Mouse (Mus musculus) heart, embryonic 15.5 days (tissue): Measurements from ENCODE around the gene Plce1. TPM values are rescaled to one million over a fixed set of nuclear protein-coding genes. Genes with fewer than 3 reads are reported as not detected.
A peak's percentile ranks its signal among the peaks of the same experiment; 100 is the strongest.

ENCODE experiments used
- ATAC-seq: fragments of 200-750 bp; cut with Nextera tagmentation; replicated peaks from 2 replicates; pipeline ENCODE4 v1.8.0; 2017; ENCODE audit warnings: low read depth, moderate TSS enrichment; ENCODE audit not compliant: insufficient number of reproducible peaks, insufficient read depth, low FRiP score
- H3K27ac ChIP-seq: fragments of 300-500 bp; sonication (generic); 2 replicates; pipeline ENCODE4 v1.5.1; 2015; ENCODE audit warnings: mild to moderate bottlenecking, inconsistent platforms
- H3K27me3 ChIP-seq: fragments of 300-500 bp; sonication (generic); 2 replicates; pipeline ENCODE4 v1.6.1; 2015; ENCODE audit warnings: inconsistent platforms
- H3K36me3 ChIP-seq: fragments of 300-500 bp; sonication (generic); 2 replicates; pipeline ENCODE4 v1.6.1; 2015; ENCODE audit warnings: mild to moderate bottlenecking, inconsistent platforms
- H3K4me1 ChIP-seq: fragments of 300-500 bp; sonication (generic); replicated peaks from 2 replicates; pipeline ENCODE4 v1.6.1; 2015; ENCODE audit warnings: inconsistent platforms
- H3K4me2 ChIP-seq: fragments of 300-500 bp; sonication (generic); 2 replicates; pipeline ENCODE4 v1.6.1; 2015; ENCODE audit warnings: inconsistent platforms, mild to moderate bottlenecking, moderate library complexity
- H3K4me3 ChIP-seq: fragments of 300-500 bp; sonication (generic); 2 replicates; pipeline ENCODE4 v1.5.1; 2015; ENCODE audit warnings: mild to moderate bottlenecking, inconsistent platforms
- H3K9ac ChIP-seq: fragments of 300-500 bp; sonication (generic); 2 replicates; pipeline ENCODE4 v1.6.1; 2015; ENCODE audit warnings: mild to moderate bottlenecking, inconsistent platforms
- H3K9me3 ChIP-seq: fragments of 300-500 bp; sonication (generic); replicated peaks from 2 replicates; pipeline ENCODE4 v1.6.1; 2016; ENCODE audit warnings: inconsistent platforms
- WGBS: fragments of 180-500 bp; shearing (Covaris S2); methylation state at CpG from one replicate; pipeline ENCODE4 v1.1.7; 2015; ENCODE audit warnings: mixed read lengths; 5-methylcytosine and 5-hydroxymethylcytosine counted together
- polyA plus RNA-seq: library from polyadenylated mRNA; unstranded; fragments of >200 nt; fragmentation: Nextera tagmentation; extraction: Ambion mirVana; gene quantifications from 2 replicates; pipeline ENCODE4 v1.2.1, GENCODE M21; 2015

Gene Plce1
- polyA plus RNA-seq, 1 experiment from 2014 or later, result 7.3 TPM

DNA sequence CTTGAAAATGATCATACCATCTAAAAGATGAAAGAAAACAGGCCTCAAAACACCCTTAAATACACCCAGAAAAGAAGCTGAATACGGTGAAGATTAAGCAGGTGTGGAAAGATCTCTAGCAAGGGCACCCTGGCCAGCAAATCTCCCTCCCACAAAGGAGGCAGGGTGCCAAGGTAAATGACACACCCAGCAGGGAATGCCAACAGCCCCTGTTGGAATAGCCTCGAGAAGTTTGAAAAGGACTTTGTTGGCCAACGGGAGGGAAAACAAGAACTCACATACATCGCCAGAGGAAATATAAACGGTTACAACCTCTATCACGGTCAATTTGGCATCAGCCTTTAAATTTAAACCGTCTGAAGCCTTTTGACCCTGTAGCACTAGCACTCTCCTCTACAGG is 5.5 kb upstream of the Plce1 start:
- Histone ChIP-seq H3K9ac (no peak overlapping the region), H3K27me3 (0 out of 2 replicates have a peak, but pooled peaks cover 4% of the 10 kb centered on the region), H3K4me2 (no peak overlapping the region), H3K36me3 (no peaks in the 10 kb centered on the region), H3K4me1 (peaks cover 15% of the 10 kb centered on the region), H3K9me3 (no peaks in the 10 kb centered on the region), H3K27ac (no peak overlapping the region), H3K4me3 (no peak overlapping the region)
- 62% methylated on average over 7 of the region's 7 CpGs for WGBS
- no peak for ATAC-seq

DNA sequence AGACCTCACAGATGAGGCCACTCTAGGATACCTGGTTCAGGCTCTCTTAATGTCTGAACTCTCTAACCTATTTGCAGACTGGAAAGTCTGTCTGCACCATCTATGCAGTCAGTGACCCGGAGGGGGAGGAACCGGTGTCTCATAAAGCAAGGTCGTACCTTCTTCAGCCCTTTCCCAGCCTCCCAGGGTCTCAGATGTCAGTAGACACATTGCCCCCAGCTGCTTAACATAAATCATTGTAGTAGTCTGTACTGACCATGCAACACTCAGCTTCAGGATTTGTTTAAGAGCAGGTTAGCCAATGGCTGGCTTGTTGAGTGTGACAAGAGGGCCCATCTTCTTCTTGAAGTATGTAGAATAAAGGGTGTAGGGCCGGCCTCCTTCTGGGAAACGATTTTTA is 2.6 kb upstream of the Plce1 start:
- Histone ChIP-seq H3K36me3 (no peaks in the 10 kb centered on the region), H3K27me3 (peaks cover 9% of the 10 kb centered on the region; the same call in 1 of the 2 replicates), H3K9ac (no peak overlapping the region), H3K4me2 (no peak overlapping the region; the same call in 1 of the 2 replicates), H3K4me3 (no peak overlapping the region), H3K9me3 (no peaks in the 10 kb centered on the region), H3K4me1 (peaks cover 31% of the 10 kb centered on the region), H3K27ac (no peak overlapping the region)
- no peak for ATAC-seq
- WGBS, result 57% methylated on average over 5 of the region's 5 CpGs

DNA sequence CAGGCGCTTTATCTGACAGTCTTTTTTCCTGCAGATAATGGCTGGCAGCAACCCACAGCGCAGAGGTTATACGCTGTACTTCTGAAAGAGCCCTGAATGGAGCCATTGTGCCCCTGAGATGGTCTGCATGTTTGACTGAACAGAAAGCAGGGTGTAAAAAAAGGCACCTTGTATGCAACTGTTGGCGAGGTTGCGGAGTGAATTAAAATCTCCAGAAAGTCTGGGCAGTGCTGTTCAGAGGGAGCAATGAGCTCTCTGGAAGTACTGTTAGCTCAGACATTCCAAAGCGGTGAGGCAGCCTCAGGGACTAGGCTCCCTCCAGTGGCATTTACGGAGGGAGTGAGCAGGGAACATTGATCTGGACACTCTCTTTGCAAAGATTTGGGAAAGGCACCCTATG is 2.0 kb upstream of the Plce1 start:
- H3K4me2 ChIP-seq, result peak overlapping the region; percentile 62
- peak overlapping the region; percentile 35 for H3K4me3 ChIP-seq
- ATAC-seq, result peak; percentile 60
- no peak overlapping the region; the same call in 1 of the 2 replicates for H3K9ac ChIP-seq
- no peaks in the 10 kb centered on the region for H3K36me3 ChIP-seq
- peaks cover 9% of the 10 kb centered on the region; the same call in 1 of the 2 replicates for H3K27me3 ChIP-seq
- WGBS, result 11% methylated on average over 7 of the region's 7 CpGs
- H3K4me1 ChIP-seq, result peaks cover 35% of the 10 kb centered on the region
- peak overlapping the region; percentile 73 for H3K27ac ChIP-seq
- no peaks in the 10 kb centered on the region for H3K9me3 ChIP-seq

DNA sequence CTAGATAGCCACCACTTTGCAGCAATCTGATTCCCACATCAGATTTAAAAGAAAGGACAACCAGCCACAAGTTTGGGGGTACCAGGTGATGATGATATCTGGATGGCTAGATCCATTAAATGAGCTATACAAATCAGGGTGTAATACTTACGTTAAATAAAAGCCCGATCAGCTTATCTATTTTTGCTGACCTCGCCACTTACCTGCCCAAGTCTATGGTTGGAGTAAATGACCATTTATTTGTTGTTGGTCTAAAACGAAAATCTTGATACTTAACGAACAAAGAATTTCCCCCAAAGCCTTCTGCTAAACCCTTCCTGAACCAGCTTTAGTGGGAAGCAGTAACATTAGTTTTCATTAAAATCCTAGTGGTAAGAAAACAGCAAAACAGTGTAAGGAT is 1.4 kb upstream of the Plce1 start:
- H3K27ac ChIP-seq, result peak overlapping the region; percentile 85

DNA sequence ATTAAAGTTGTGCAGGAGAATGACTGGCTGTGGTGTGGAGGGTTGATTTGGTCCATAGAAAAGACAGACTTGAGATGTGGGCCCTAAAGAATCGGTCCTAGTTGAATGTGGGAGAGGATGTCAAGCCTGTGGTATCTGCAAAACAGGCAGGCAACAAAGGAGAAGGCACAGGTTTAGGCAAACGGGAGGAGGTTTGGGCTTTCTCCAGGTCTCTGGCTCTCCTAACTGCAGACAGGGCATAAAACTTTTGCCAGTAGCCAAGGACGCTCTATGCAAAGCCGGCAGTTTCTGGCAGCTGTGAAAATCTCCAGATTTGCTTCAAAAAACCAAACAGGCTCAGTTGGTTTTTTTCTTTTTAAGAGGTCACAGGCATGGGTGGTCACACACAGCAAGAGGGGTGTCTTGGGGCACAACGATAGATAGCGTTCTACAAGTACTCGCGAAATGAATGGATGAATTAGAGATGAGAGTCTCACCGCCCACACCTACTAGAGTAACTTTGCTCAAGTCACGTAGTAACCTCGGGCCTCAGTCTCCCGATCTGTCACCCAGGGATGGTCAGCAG is 671 bp upstream of the Plce1 start:
- Histone ChIP-seq H3K27ac (peak overlapping the region; percentile 85), H3K9ac (peak overlapping the region; percentile 81), H3K4me2 (peak overlapping the region; percentile 90)

More for the DNA sequence above, 1.4 kb upstream of the Plce1 start:
- peak overlapping the region; percentile 62 for H3K4me2 ChIP-seq
- no peaks in the 10 kb centered on the region for H3K36me3 ChIP-seq
- H3K9me3 ChIP-seq, result no peaks in the 10 kb centered on the region
- H3K27me3 ChIP-seq, result peaks cover 9% of the 10 kb centered on the region; the same call in 1 of the 2 replicates
- no peak for ATAC-seq
- H3K4me3 ChIP-seq, result no peak overlapping the region
- H3K9ac ChIP-seq, result no peak overlapping the region
- peaks cover 35% of the 10 kb centered on the region for H3K4me1 ChIP-seq
- 65% methylated on average over 5 of the region's 5 CpGs for WGBS

DNA sequence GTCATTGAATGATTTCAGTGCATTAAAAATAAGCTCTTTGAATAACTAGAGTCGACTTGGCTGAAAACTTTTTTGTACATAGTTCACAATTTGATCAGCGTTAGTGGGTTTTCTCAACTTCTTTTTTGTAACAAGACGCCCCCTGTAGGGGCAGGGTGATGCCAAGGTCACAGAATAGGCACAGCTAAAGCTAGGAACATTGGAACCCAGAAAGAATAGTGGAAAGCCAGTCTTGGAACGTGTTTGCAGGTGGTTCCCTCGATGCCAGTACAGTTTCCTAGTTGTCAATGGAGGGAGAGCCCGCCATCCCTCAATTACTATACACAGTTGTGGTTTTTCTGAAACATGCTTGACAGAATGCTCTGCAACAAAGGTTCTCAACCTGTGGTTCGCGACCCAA is 997 bp downstream of the Plce1 start:
- WGBS, result 22% methylated on average over 8 of the region's 8 CpGs
- peaks cover 41% of the 10 kb centered on the region for H3K4me1 ChIP-seq
- peak overlapping the region; percentile 85; the same call in 1 of the 2 replicates for H3K27ac ChIP-seq
- ATAC-seq, result no peak
- no peaks in the 10 kb centered on the region for H3K9me3 ChIP-seq
- H3K36me3 ChIP-seq, result no peaks in the 10 kb centered on the region
- peak overlapping the region; percentile 15; the same call in 1 of the 2 replicates for H3K9ac ChIP-seq
- peak overlapping the region; percentile 90 for H3K4me2 ChIP-seq
- H3K4me3 ChIP-seq, result peak overlapping the region; percentile 87
- peaks cover 9% of the 10 kb centered on the region; the same call in 1 of the 2 replicates for H3K27me3 ChIP-seq

More for the DNA sequence above, 671 bp upstream of the Plce1 start:
- WGBS, result 17% methylated on average over 12 of the region's 12 CpGs
- H3K27me3 ChIP-seq, result peaks cover 9% of the 10 kb centered on the region; the same call in 1 of the 2 replicates
- no peaks in the 10 kb centered on the region for H3K9me3 ChIP-seq
- no peaks in the 10 kb centered on the region for H3K36me3 ChIP-seq
- H3K4me1 ChIP-seq, result peaks cover 35% of the 10 kb centered on the region
- H3K4me3 ChIP-seq, result peak overlapping the region; percentile 87
- no peak for ATAC-seq

DNA sequence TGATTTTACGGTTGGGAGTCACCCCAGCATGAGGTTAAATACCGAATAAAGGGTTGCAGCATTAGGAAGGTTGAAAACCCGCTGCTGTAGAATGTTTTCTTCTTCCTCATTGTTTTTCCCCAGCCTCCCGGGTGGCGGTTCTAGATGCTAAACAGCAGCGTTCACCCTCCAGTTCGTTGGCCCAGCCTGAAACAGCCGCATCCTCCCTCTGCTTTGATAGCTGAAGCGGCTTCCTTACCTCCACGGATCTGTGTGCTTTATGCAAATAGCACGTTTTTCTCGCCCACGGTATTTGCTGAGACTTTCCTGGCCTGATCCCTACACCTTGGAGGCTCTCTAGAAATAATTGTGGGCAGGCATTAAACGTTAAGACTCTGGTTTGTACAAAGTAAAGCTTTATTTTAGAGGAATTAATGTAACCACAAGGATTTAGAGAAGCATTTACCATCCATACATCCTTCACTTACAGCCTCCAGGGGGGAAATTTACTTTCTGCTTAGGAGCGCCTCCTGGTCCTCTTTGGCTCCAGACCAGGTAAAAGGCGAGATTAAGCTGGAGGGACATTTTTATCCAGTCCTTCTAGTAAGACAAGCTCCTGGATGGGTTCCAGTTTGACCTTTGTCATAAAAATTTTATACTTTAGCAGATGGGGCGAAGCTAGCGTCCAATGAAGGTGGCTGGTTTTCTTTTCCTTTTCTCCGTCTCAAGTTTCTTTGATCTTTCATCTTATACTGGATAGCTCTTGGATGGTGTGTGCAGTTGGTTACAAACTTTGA is 1.7 kb downstream of the Plce1 start:
- Histone ChIP-seq H3K36me3 (no peaks in the 10 kb centered on the region), H3K4me3 (peak overlapping the region; percentile 87), H3K4me1 (peaks cover 47% of the 10 kb centered on the region), H3K9ac (peak overlapping the region; percentile 15; the same call in 1 of the 2 replicates), H3K4me2 (peak overlapping the region; percentile 90), H3K9me3 (no peaks in the 10 kb centered on the region), H3K27ac (no peak overlapping the region), H3K27me3 (peaks cover 9% of the 10 kb centered on the region; the same call in 1 of the 2 replicates)
- 27% methylated on average over 19 of the region's 19 CpGs for WGBS
- no peak for ATAC-seq

DNA sequence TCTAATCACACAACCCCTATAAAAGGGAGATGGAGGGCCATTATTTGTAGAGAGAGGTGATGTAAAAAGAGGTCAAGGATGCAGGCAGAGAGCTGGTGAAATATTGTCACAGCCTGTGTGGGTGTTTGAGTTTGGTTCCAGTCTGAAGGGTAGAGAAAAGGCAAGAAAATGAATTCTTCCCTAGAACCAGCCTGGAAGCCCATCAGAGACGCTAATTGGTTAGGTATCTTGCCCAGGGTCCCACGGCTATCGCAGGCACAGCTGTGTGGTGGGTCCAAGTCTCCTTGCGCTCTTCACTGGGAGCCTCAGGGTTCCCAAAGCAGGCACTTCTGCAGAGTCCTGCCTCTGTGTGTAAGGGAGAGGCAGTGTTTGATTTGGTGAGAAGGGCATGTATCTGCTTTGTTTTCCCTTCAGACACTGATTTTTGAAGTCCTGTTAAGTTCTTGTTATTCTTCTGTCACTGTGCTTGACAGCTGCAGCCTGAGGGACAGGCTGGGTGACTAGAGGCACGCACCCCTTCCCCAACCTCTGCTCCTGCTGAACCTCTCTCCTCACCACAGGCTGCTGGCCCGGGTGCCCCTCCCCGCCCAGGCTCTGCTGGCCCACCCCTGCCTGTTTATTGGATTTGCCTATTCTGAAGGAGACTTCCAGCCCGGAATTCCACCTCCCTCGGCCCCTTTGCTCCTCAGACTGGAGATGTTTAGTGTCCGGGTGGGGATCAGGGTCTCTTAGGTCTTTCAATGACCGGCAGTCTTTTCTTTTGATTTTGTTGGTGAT is 5.1 kb downstream of the Plce1 start:
- no peak overlapping the region for H3K27ac ChIP-seq
- WGBS, result 40% methylated on average over 11 of the region's 11 CpGs
- H3K9ac ChIP-seq, result no peak overlapping the region
- no peak for ATAC-seq
- no peaks in the 10 kb centered on the region for H3K9me3 ChIP-seq
- no peaks in the 10 kb centered on the region for H3K27me3 ChIP-seq
- no peak overlapping the region for H3K4me3 ChIP-seq
- peaks cover 37% of the 10 kb centered on the region for H3K4me1 ChIP-seq
- no peak overlapping the region for H3K4me2 ChIP-seq
- no peaks in the 10 kb centered on the region for H3K36me3 ChIP-seq

DNA sequence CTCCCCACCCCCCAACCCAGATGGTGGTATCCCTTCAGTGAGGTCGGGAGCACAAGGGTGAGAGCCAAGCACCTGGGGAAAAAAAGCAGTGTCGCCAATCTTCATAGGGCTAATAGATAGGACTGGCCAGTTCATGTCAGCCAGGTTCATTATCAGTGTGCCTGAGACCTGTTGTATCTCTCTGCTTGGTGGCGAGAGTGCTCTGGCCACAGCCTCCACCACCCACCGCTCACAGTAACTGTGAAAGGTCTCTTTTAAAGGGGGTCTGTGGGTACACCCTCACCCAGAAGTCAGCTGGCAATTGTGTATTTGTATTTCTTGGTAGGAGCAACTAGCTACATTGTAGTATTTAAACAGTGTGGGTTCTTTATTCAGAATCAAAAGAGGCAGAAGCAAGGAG is 6.6 kb downstream of the Plce1 start:
- no peak overlapping the region for H3K9ac ChIP-seq
- no peak overlapping the region for H3K4me2 ChIP-seq
- no peak overlapping the region for H3K27ac ChIP-seq
- WGBS, result 32% methylated on average over 4 of the region's 4 CpGs
- peaks cover 30% of the 10 kb centered on the region for H3K4me1 ChIP-seq
- no peaks in the 10 kb centered on the region for H3K9me3 ChIP-seq
- ATAC-seq, result no peak
- no peaks in the 10 kb centered on the region for H3K27me3 ChIP-seq
- no peak overlapping the region for H3K4me3 ChIP-seq
- no peaks in the 10 kb centered on the region for H3K36me3 ChIP-seq

DNA sequence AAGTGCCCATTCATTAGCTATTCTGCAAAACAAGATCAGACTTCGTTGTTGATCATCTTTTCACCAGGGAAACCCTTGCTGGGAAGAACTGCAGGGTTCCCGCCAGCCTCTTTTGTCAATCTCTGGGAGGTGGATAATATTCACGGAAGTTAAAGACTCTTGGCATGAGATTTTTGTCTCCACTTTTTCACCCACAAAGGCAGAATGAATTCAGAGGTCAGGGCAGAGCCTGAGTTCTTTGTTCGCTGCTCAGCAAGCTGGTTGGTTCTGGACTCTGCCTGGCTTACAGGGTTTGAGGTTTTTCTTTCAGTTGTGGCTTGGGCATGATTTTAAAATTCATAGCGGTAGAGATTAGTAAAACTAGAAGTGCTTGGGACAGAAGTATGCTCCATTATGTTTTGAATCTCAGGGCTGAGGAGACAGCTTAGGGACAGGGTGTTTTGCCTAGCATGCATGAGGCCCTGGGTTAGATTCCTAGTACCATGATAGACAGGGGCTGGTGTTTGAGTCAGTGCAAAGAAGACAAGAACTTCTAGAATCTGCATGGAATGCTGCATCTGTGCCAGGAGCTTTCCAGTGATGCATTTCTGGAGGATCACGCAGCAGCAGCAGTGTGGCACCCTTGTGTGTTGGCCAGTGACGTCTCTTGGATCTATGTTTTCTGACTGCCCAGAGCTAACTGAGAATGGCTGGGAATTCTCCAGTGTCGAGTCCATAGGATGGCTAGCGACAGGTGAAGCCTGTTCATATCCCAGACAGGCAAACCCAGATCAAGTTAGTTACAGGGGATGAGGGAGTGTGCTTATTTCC is 7.4 kb downstream of the Plce1 start:
- Histone ChIP-seq H3K4me3 (no peak overlapping the region), H3K4me2 (no peak overlapping the region), H3K36me3 (no peaks in the 10 kb centered on the region), H3K4me1 (peaks cover 24% of the 10 kb centered on the region), H3K9ac (no peak overlapping the region), H3K27ac (peak overlapping the region; percentile 4; the same call in 1 of the 2 replicates), H3K27me3 (no peaks in the 10 kb centered on the region), H3K9me3 (no peaks in the 10 kb centered on the region)
- WGBS, result 61% methylated on average over 9 of the region's 9 CpGs
- no peak for ATAC-seq
